Mouse (Mus musculus) MN1 (cell line): ENCODE results near the gene Prkcq.
"Not testable (repeated sequence)": the region's sequence is repeated elsewhere in the genome, so short reads cannot be mapped to it uniquely, and the experiment has no call there.

Experiments used
- DNase-seq: peaks from one replicate; pipeline ENCODE4 v3.0.0-alpha.2; 2016; ENCODE audit warnings: low spot score

Prkcq gene

GRCm38 (mm10) chr2:11291570-11292405, 119.9 kb downstream of the Prkcq start:
- no peak for DNase-seq

GRCm38 (mm10) chr2:11293144-11293543, 121.2 kb downstream of the Prkcq start:
- DNase-seq: no peak

GRCm38 (mm10) chr2:11294643-11295191, 122.8 kb downstream of the Prkcq start:
- no peak for DNase-seq

- no peak for DNase-seq
Measured at GRCm38 (mm10) chr2:11298811-11299210, 126.9 kb downstream of the Prkcq start.

GRCm38 (mm10) chr2:11299366-11299765, 127.5 kb downstream of the Prkcq start:
- DNase-seq: no peak

- DNase-seq: no peak
Measured at GRCm38 (mm10) chr2:11300362-11300761, 128.5 kb downstream of the Prkcq start.

- no peak for DNase-seq
Measured at GRCm38 (mm10) chr2:11320241-11320640, 148.3 kb downstream of the Prkcq start.

GRCm38 (mm10) chr2:11322396-11322795, 150.5 kb downstream of the Prkcq start:
- DNase-seq: no peak

GRCm38 (mm10) chr2:11327280-11327679, 155.4 kb downstream of the Prkcq start:
- DNase-seq: no peak

- DNase-seq: no peak
Measured at GRCm38 (mm10) chr2:11329407-11330224, 157.7 kb downstream of the Prkcq start.

- DNase-seq: peak; percentile 84
Measured at GRCm38 (mm10) chr2:11331528-11332446, 159.9 kb downstream of the Prkcq start.

- DNase-seq: no peak
Measured at GRCm38 (mm10) chr2:11332469-11332868, 160.6 kb downstream of the Prkcq start.

GRCm38 (mm10) chr2:11333301-11334017, 161.6 kb downstream of the Prkcq start:
- peak; percentile 14 for DNase-seq

- DNase-seq: no peak
Measured at GRCm38 (mm10) chr2:11336320-11336719, 164.4 kb downstream of the Prkcq start.

- DNase-seq: peak; percentile 24
Measured at GRCm38 (mm10) chr2:11338931-11339839, 167.3 kb downstream of the Prkcq start.

GRCm38 (mm10) chr2:11344691-11345090, 172.8 kb downstream of the Prkcq start:
- no peak for DNase-seq

GRCm38 (mm10) chr2:11346419-11346818, 174.5 kb downstream of the Prkcq start:
- DNase-seq: not testable (repeated sequence)

- no peak for DNase-seq
Measured at GRCm38 (mm10) chr2:11347791-11348190, 175.9 kb downstream of the Prkcq start.
